In genomic region chr3:79270980-79271555, GRCm38 (mm10) we compare ENCODE assay signal across 21 mouse cellular contexts. TPM values are rescaled to one million over a fixed set of nuclear protein-coding genes. Genes with fewer than 3 reads are reported as not detected.
A peak's percentile ranks its signal among the peaks of the same experiment; 100 is the strongest.
DNase-seq lines count a peak whose midpoint lies in the region; ATAC-seq lines count a peak whose summit lies in the region.
"Had no signal": no experiment of that assay in that cellular context is flagged by ENCODE, and none has a peak within 500 bp of the region (broad histone marks: within the 10 kb centered on the region; RNA-seq: fewer than 3 reads in every experiment).

No protein-coding gene starts in this region.

- H3K27me3 ChIP-seq in midbrain, embryonic 12.5 days, result no peaks in the 10 kb centered on the region
- no peaks in the 10 kb centered on the region for H3K27me3 ChIP-seq in midbrain, embryonic 11.5 days (ENCODE audit: control insufficient read depth, insufficient read depth, low read length)
- no peaks in the 10 kb centered on the region for H3K27me3 ChIP-seq in hindbrain, embryonic 16.5 days (replicated peaks; ENCODE audit: control insufficient read depth, insufficient read depth, low read length)
- H3K27me3 ChIP-seq in neural tube, embryonic 14.5 days (ENCODE audit: control insufficient read depth, insufficient read depth, low read length), result no peaks in the 10 kb centered on the region
- H3K27me3 ChIP-seq: embryonic facial prominence, embryonic 13.5 days; heart, embryonic 15.5 days; Patski had no signal

- WGBS in midbrain, embryonic 12.5 days, result 71% methylated on average over 12 of the region's 12 CpGs
- 77% methylated on average over 12 of the region's 12 CpGs for WGBS in midbrain, embryonic 11.5 days
- WGBS in hindbrain, embryonic 16.5 days, result 30% methylated on average over 12 of the region's 12 CpGs
- 44% methylated on average over 12 of the region's 12 CpGs for WGBS in neural tube, embryonic 14.5 days

- no peaks in the 10 kb centered on the region for H3K9me3 ChIP-seq in midbrain, embryonic 12.5 days
- H3K9me3 ChIP-seq in midbrain, embryonic 11.5 days (ENCODE audit: control insufficient read depth, low read length), result no peaks in the 10 kb centered on the region
- H3K9me3 ChIP-seq in hindbrain, embryonic 16.5 days (ENCODE audit: control insufficient read depth, low read length), result no peaks in the 10 kb centered on the region
- H3K9me3 ChIP-seq in neural tube, embryonic 14.5 days (ENCODE audit: control insufficient read depth, low read length), result no peaks in the 10 kb centered on the region
- H3K9me3 ChIP-seq: embryonic facial prominence, embryonic 13.5 days; heart, embryonic 15.5 days had no signal

- H3K36me3 ChIP-seq in midbrain, embryonic 12.5 days, result no peaks in the 10 kb centered on the region
- no peaks in the 10 kb centered on the region for H3K36me3 ChIP-seq in midbrain, embryonic 11.5 days (ENCODE audit: control insufficient read depth, insufficient read depth, low read length)
- H3K36me3 ChIP-seq in hindbrain, embryonic 16.5 days (ENCODE audit: control insufficient read depth, insufficient read depth, low read length), result no peaks in the 10 kb centered on the region
- no peaks in the 10 kb centered on the region for H3K36me3 ChIP-seq in neural tube, embryonic 14.5 days (ENCODE audit: control insufficient read depth, insufficient read depth, low read length)
- H3K36me3 ChIP-seq: heart, embryonic 15.5 days had no signal

- H3K27ac ChIP-seq in midbrain, embryonic 12.5 days (replicated peaks), result no peak overlapping the region
- H3K27ac ChIP-seq in midbrain, embryonic 11.5 days (ENCODE audit: low read depth, low read length), result no peak overlapping the region
- H3K27ac ChIP-seq in hindbrain, embryonic 16.5 days (ENCODE audit: low read depth, low read length), result 0 out of 2 replicates have a peak overlapping the region, but pooled peaks have one; percentile 9
- peak overlapping the region; percentile 44; the same call in 1 of the 2 replicates for H3K27ac ChIP-seq in neural tube, embryonic 14.5 days (ENCODE audit: low read depth, low read length)
- H3K27ac ChIP-seq: embryonic facial prominence, embryonic 13.5 days; heart, embryonic 15.5 days had no signal

- no peak overlapping the region for H3K4me2 ChIP-seq in midbrain, embryonic 12.5 days (replicated peaks)
- H3K4me2 ChIP-seq in midbrain, embryonic 11.5 days, result no peak overlapping the region
- peak overlapping the region; percentile 16; the same call in 1 of the 2 replicates for H3K4me2 ChIP-seq in hindbrain, embryonic 16.5 days (ENCODE audit: low read length)
- no peak overlapping the region for H3K4me2 ChIP-seq in neural tube, embryonic 14.5 days (ENCODE audit: low read depth, low read length)
- H3K4me2 ChIP-seq: embryonic facial prominence, embryonic 13.5 days; heart, embryonic 15.5 days had no signal

- peaks cover 26% of the 10 kb centered on the region for H3K4me1 ChIP-seq in midbrain, embryonic 12.5 days
- H3K4me1 ChIP-seq in midbrain, embryonic 11.5 days (ENCODE audit: control insufficient read depth, insufficient read depth, low read length), result peaks cover 12% of the 10 kb centered on the region; the same call in 1 of the 2 replicates
- H3K4me1 ChIP-seq in hindbrain, embryonic 16.5 days (ENCODE audit: control insufficient read depth, insufficient read depth, low read depth, low read length), result peaks cover 13% of the 10 kb centered on the region
- peaks cover 11% of the 10 kb centered on the region; the same call in 1 of the 2 replicates for H3K4me1 ChIP-seq in neural tube, embryonic 14.5 days (ENCODE audit: control insufficient read depth, insufficient read depth, low read length)

- no peak overlapping the region for H3K4me3 ChIP-seq in midbrain, embryonic 12.5 days
- H3K4me3 ChIP-seq in midbrain, embryonic 11.5 days (ENCODE audit: low read depth, low read length), result no peak overlapping the region
- H3K4me3 ChIP-seq in hindbrain, embryonic 16.5 days (ENCODE audit: low read length), result no peak overlapping the region
- no peak overlapping the region for H3K4me3 ChIP-seq in neural tube, embryonic 14.5 days (ENCODE audit: low read depth, low read length)
- H3K4me3 ChIP-seq: embryonic facial prominence, embryonic 13.5 days; heart, embryonic 15.5 days had no signal

- ATAC-seq in cerebellum, adult (ENCODE audit: insufficient number of reproducible peaks, low FRiP score, low TSS enrichment), result no peak
- ATAC-seq in midbrain, embryonic 12.5 days (ENCODE audit: low FRiP score, low read depth), result 0 out of 2 replicates have a peak, but pooled peaks have one; percentile 34
- no peak for ATAC-seq in midbrain, embryonic 11.5 days (ENCODE audit: low FRiP score)
- peak; percentile 54; the same call in 1 of the 2 replicates for ATAC-seq in hindbrain, embryonic 16.5 days
- ATAC-seq in neural tube, embryonic 14.5 days (ENCODE audit: low read depth), result peak; percentile 53
- ATAC-seq: lung, postnatal 0 days; Patski had no signal

- no peak overlapping the region for H3K9ac ChIP-seq in midbrain, embryonic 12.5 days (replicated peaks)
- no peak overlapping the region for H3K9ac ChIP-seq in midbrain, embryonic 11.5 days (ENCODE audit: low read length)
- no peak overlapping the region for H3K9ac ChIP-seq in hindbrain, embryonic 16.5 days (ENCODE audit: low read depth, low read length)
- no peak overlapping the region for H3K9ac ChIP-seq in neural tube, embryonic 14.5 days (replicated peaks; ENCODE audit: low read depth, low read length)
- H3K9ac ChIP-seq: embryonic facial prominence, embryonic 13.5 days; heart, embryonic 15.5 days had no signal

- peak; percentile 22 to 30 for DNase-seq in cerebellum, postnatal 10 days
- DNase-seq in midbrain, embryonic 11.5 days (ENCODE audit: low spot score, missing footprints), result no peak
- DNase-seq in frontal cortex, adult 2 months (ENCODE audit: extremely low spot score in 1 of 2, low spot score in 1 of 2), result no peak
- DNase-seq in layer of hippocampus, adult 8-10 months (ENCODE audit: low spot score in 2 of 2), result no peak
- DNase-seq: adrenal gland, adult 8-10 months; cerebellum, adult 11 months; cerebellum, postnatal 14 days; gastrocnemius, postnatal 36 days; kidney, adult 18-20 months; kidney, postnatal 14 days; liver; retina, postnatal 1 day; thymus, adult 2 months had no signal

RNA-seq across cellular contexts. Expression of gene Rapgef2, which starts 15.2 kb away (rescaled TPM):
- 9.7 and 11.4 TPM in 2 replicates for polyA plus RNA-seq in midbrain, embryonic 12.5 days (2016; fragmentation: Nextera tagmentation; extraction: Ambion mirVana)
- 5.3 and 6.2 TPM in 2 replicates for polyA plus RNA-seq in midbrain, embryonic 11.5 days (2014; fragmentation: Nextera tagmentation; extraction: Ambion mirVana)
- polyA plus RNA-seq in hindbrain, embryonic 16.5 days (2015; fragmentation: Nextera tagmentation; extraction: Ambion mirVana), result 11.0 and 12.5 TPM in 2 replicates
- polyA plus RNA-seq in neural tube, embryonic 14.5 days (2014; fragmentation: Nextera tagmentation; extraction: Ambion mirVana), result 12.9 and 14.6 TPM in 2 replicates
- 52.8 and 60.3 TPM in 2 replicates for polyA plus RNA-seq in frontal cortex, adult 2 months (2012; rRNA removed)
- 100 to 1,000 TPM; 140 to 179 (median 158) TPM for total RNA-seq in layer of hippocampus, adult 8-10 months (2022)

Comparison
In these comparisons a context has a peak if more than half of its experiments do, and no peak if none do; other contexts are left out.
1. ATAC-seq: peak in midbrain, embryonic 12.5 days (single experiment), hindbrain, embryonic 16.5 days (single experiment) and neural tube, embryonic 14.5 days (single experiment); none in cerebellum, adult (single experiment) and midbrain, embryonic 11.5 days (single experiment).
2. DNase-seq: peak in cerebellum, postnatal 10 days (2 of 2); none in midbrain, embryonic 11.5 days (single experiment), frontal cortex, adult 2 months (0 of 2) and layer of hippocampus, adult 8-10 months (0 of 2).
3. H3K27ac ChIP-seq: peak in hindbrain, embryonic 16.5 days (single experiment) and neural tube, embryonic 14.5 days (single experiment); none in midbrain, embryonic 12.5 days (single experiment) and midbrain, embryonic 11.5 days (single experiment).